Mouse (Mus musculus) lung, embryonic 14.5 days (tissue): ENCODE measurements around the gene Rnf8. TPM values are rescaled to one million over a fixed set of nuclear protein-coding genes. Genes with fewer than 3 reads are reported as not detected.

ENCODE experiments used
- ATAC-seq: fragments of 200-750 bp; cut with Nextera tagmentation; 2 replicates; pipeline ENCODE4 v1.8.0; 2017; ENCODE audit warnings: mild to moderate bottlenecking, moderate TSS enrichment, moderate library complexity; ENCODE audit not compliant: insufficient read depth
- DNase-seq: peaks from one replicate; pipeline ENCODE4 v3.0.0-alpha.2; 2015
- H3K27ac ChIP-seq: fragments of 300-500 bp; sonication (generic); 2 replicates; pipeline ENCODE4 v1.5.1; 2014; ENCODE audit warnings: low read depth, mild to moderate bottlenecking, moderate library complexity
- H3K27me3 ChIP-seq: fragments of 300-500 bp; sonication (generic); 2 replicates; pipeline ENCODE4 v1.6.1; 2014; ENCODE audit warnings: low read length, control low read depth; ENCODE audit not compliant: insufficient read depth
- H3K36me3 ChIP-seq: fragments of 300-500 bp; sonication (generic); 2 replicates; pipeline ENCODE4 v1.6.1; 2014; ENCODE audit warnings: control low read depth; ENCODE audit not compliant: insufficient read depth
- H3K4me1 ChIP-seq: fragments of 300-500 bp; sonication (generic); 2 replicates; pipeline ENCODE4 v1.6.1; 2014; ENCODE audit warnings: antibody characterized with exemption, control low read depth; ENCODE audit not compliant: insufficient read depth
- H3K4me2 ChIP-seq: fragments of 300-500 bp; sonication (generic); 2 replicates; pipeline ENCODE4 v1.6.1; 2014; ENCODE audit warnings: mild to moderate bottlenecking
- H3K4me3 ChIP-seq: fragments of 300-500 bp; sonication (generic); 2 replicates; pipeline ENCODE4 v1.5.1; 2014; ENCODE audit warnings: low read depth, low read length
- H3K9ac ChIP-seq: fragments of 300-500 bp; sonication (generic); 2 replicates; pipeline ENCODE4 v1.6.1; 2014
- H3K9me3 ChIP-seq: fragments of 300-500 bp; sonication (generic); 2 replicates; pipeline ENCODE4 v1.6.1; 2016; ENCODE audit warnings: low read depth, low read length, control low read depth
- CTCF ChIP-seq: IDR thresholded peaks from 2 replicates; pipeline ENCODE4 v1.5.1; 2016; ENCODE audit warnings: antibody characterized with exemption, low read depth
- WGBS: fragments of 180-500 bp; shearing (Covaris S2); extraction: QIAGEN DNeasy Blood & Tissue Kit; methylation state at CpG from one replicate; pipeline ENCODE4 v1.1.7; 2014; 5-methylcytosine and 5-hydroxymethylcytosine counted together
- polyA plus RNA-seq: library from polyadenylated mRNA; unstranded; fragments of >200 nt; fragmentation: Nextera tagmentation; extraction: Ambion mirVana; gene quantifications from 2 replicates; pipeline ENCODE4 v1.2.1, GENCODE M21; 2014

Rnf8 gene
- polyA plus RNA-seq = 68.8 and 72.1 TPM in 2 replicates

- peak within 1 kb of the TSS; percentile 98 for H3K9ac ChIP-seq
- H3K36me3 ChIP-seq = peaks cover 2% of the 10 kb centered on the region
- DNase-seq (peak; percentile 97), ATAC-seq (peak; percentile 91)
- H3K4me2 ChIP-seq = peak within 1 kb of the TSS; percentile 92
- 0 out of 2 replicates have a peak, but pooled peaks cover 6% of the 10 kb centered on the region for H3K4me1 ChIP-seq
- no peaks in the 10 kb centered on the region for H3K27me3 ChIP-seq
- peak within 1 kb of the TSS; percentile 99 for H3K4me3 ChIP-seq
- 2% methylated on average over 52 of the region's 52 CpGs for WGBS
- H3K27ac ChIP-seq = peak within 1 kb of the TSS; percentile 97
- no peaks in the 10 kb centered on the region for H3K9me3 ChIP-seq
- peak; percentile 71 for TF ChIP-seq CTCF
Observed at GRCm38 (mm10) chr17:29614115-29615023, at the start of gene Rnf8, which contains the start of gene Gm28043. Gene Rnf8, plus strand, starts transcription at chr17:29614790. Gene Gm28043, plus strand, starts transcription at chr17:29614876.

- peaks cover 47% of the 10 kb centered on the region for H3K36me3 ChIP-seq
- no peak for ATAC-seq
Observed at GRCm38 (mm10) chr17:29565521-29565920, 49.1 kb upstream of the Rnf8 start.

GRCm38 (mm10) chr17:29568435-29568834 lies 46.2 kb upstream of the Rnf8 start:
- H3K36me3 ChIP-seq = peaks cover 73% of the 10 kb centered on the region
- TF ChIP-seq CTCF = no peak
- ATAC-seq (no peak), DNase-seq (no peak)
- no peak overlapping the region for H3K4me2 ChIP-seq
- no peak overlapping the region for H3K27ac ChIP-seq
- no peaks in the 10 kb centered on the region for H3K27me3 ChIP-seq
- no peak overlapping the region for H3K9ac ChIP-seq
- no peak overlapping the region for H3K4me3 ChIP-seq
- H3K4me1 ChIP-seq = no peaks in the 10 kb centered on the region
- WGBS = 78% methylated on average over 15 of the region's 15 CpGs
- no peaks in the 10 kb centered on the region for H3K9me3 ChIP-seq

More at GRCm38 (mm10) chr17:29565521-29565920, 49.1 kb upstream of the Rnf8 start:
- no peaks in the 10 kb centered on the region for H3K27me3 ChIP-seq
- no peak overlapping the region for H3K4me2 ChIP-seq
- TF ChIP-seq CTCF = no peak
- WGBS = 96% methylated on average over 5 of the region's 5 CpGs
- H3K4me1 ChIP-seq = no peaks in the 10 kb centered on the region
- no peak overlapping the region for H3K9ac ChIP-seq
- H3K4me3 ChIP-seq = no peak overlapping the region
- H3K27ac ChIP-seq = no peak overlapping the region
- H3K9me3 ChIP-seq = no peaks in the 10 kb centered on the region
- no peak for DNase-seq

GRCm38 (mm10) chr17:29569831-29570230 lies 44.8 kb upstream of the Rnf8 start:
- DNase-seq = no peak
- no peaks in the 10 kb centered on the region for H3K9me3 ChIP-seq
- TF ChIP-seq CTCF = no peak
- ATAC-seq = no peak
- no peak overlapping the region for H3K4me3 ChIP-seq
- H3K4me2 ChIP-seq = no peak overlapping the region
- WGBS = 88% methylated on average over 6 of the region's 6 CpGs
- no peaks in the 10 kb centered on the region for H3K4me1 ChIP-seq
- no peaks in the 10 kb centered on the region for H3K27me3 ChIP-seq
- no peak overlapping the region for H3K27ac ChIP-seq
- peaks cover 73% of the 10 kb centered on the region for H3K36me3 ChIP-seq
- H3K9ac ChIP-seq = no peak overlapping the region

- peaks cover 66% of the 10 kb centered on the region for H3K36me3 ChIP-seq
- H3K27ac ChIP-seq = peak overlapping the region; percentile 50
Observed at GRCm38 (mm10) chr17:29579579-29580126, 34.9 kb upstream of the Rnf8 start.

GRCm38 (mm10) chr17:29583569-29583968 lies 31.0 kb upstream of the Rnf8 start:
- Histone ChIP-seq H3K36me3 (peaks cover 43% of the 10 kb centered on the region), H3K9me3 (no peaks in the 10 kb centered on the region), H3K9ac (no peak overlapping the region), H3K4me2 (no peak overlapping the region), H3K27me3 (no peaks in the 10 kb centered on the region), H3K4me1 (no peaks in the 10 kb centered on the region), H3K4me3 (no peak overlapping the region), H3K27ac (no peak overlapping the region)
- DNase-seq = no peak
- TF ChIP-seq CTCF = no peak
- no peak for ATAC-seq
- WGBS = 66% methylated on average over 5 of the region's 5 CpGs

More at GRCm38 (mm10) chr17:29579579-29580126, 34.9 kb upstream of the Rnf8 start:
- H3K4me1 ChIP-seq = no peaks in the 10 kb centered on the region
- H3K4me3 ChIP-seq = no peak overlapping the region
- H3K4me2 ChIP-seq = no peak overlapping the region
- no peaks in the 10 kb centered on the region for H3K27me3 ChIP-seq
- ATAC-seq (no peak), DNase-seq (no peak)
- WGBS = 70% methylated on average over 4 of the region's 4 CpGs
- no peak overlapping the region for H3K9ac ChIP-seq
- no peak for TF ChIP-seq CTCF
- H3K9me3 ChIP-seq = no peaks in the 10 kb centered on the region

GRCm38 (mm10) chr17:29584306-29584705 lies 30.3 kb upstream of the Rnf8 start:
- peaks cover 36% of the 10 kb centered on the region for H3K36me3 ChIP-seq
- no peak overlapping the region for H3K4me3 ChIP-seq
- H3K27me3 ChIP-seq = no peaks in the 10 kb centered on the region
- TF ChIP-seq CTCF = no peak
- no peak overlapping the region for H3K27ac ChIP-seq
- H3K4me1 ChIP-seq = no peaks in the 10 kb centered on the region
- no peaks in the 10 kb centered on the region for H3K9me3 ChIP-seq
- 60% methylated on average over 5 of the region's 5 CpGs for WGBS
- no peak overlapping the region for H3K9ac ChIP-seq
- DNase-seq (no peak), ATAC-seq (no peak)
- H3K4me2 ChIP-seq = no peak overlapping the region
